Mouse (Mus musculus): ENCODE data around the gene Gpbar1. TPM values are rescaled to one million over a fixed set of nuclear protein-coding genes. Genes with fewer than 3 reads are reported as not detected.

Gene Gpbar1
- 0.40 and 1.3 TPM in 2 replicates for polyA plus RNA-seq (2012; rRNA removed)

- TF ChIP-seq POLR2A (IDR thresholded peaks at IDR 0.05; ENCODE audit: control insufficient read depth, extremely low read depth, insufficient read depth, low read length, poor library complexity) (no peak), CTCF (IDR thresholded peaks at IDR 0.05; ENCODE audit: borderline replicate concordance, control insufficient read depth, extremely low read depth, insufficient read depth, low read length, poor library complexity) (no peak)
- H3K27me3 ChIP-seq (ENCODE audit: control insufficient read depth, insufficient read depth, low read length) = no peaks in the 10 kb centered on the region
- no peaks in the 10 kb centered on the region for H3K4me1 ChIP-seq (replicated peaks; ENCODE audit: control insufficient read depth, insufficient read depth, low read length)
- DNase-seq = no peak
- WGBS = 94% methylated on average over 10 of the region's 10 CpGs
- no peaks in the 10 kb centered on the region for H3K36me3 ChIP-seq (ENCODE audit: control insufficient read depth, insufficient read depth, low read length)
- H3K4me3 ChIP-seq (ENCODE audit: control insufficient read depth, insufficient read depth, low read length) = no peak within 1 kb of the TSS
- no peak within 1 kb of the TSS for H3K27ac ChIP-seq (ENCODE audit: control insufficient read depth, insufficient read depth, low read length)
Observed at GRCm38 (mm10) chr1:74278538-74278937, at the start of gene Gpbar1. TSS of gene Gpbar1 (plus strand) at chr1:74278550.

- no peak overlapping the region for H3K4me3 ChIP-seq (ENCODE audit: control insufficient read depth, insufficient read depth, low read length)
- TF ChIP-seq POLR2A (IDR thresholded peaks at IDR 0.05; ENCODE audit: control insufficient read depth, extremely low read depth, insufficient read depth, low read length, poor library complexity) = no peak
- no peak for TF ChIP-seq CTCF (IDR thresholded peaks at IDR 0.05; ENCODE audit: borderline replicate concordance, control insufficient read depth, extremely low read depth, insufficient read depth, low read length, poor library complexity)
- H3K27me3 ChIP-seq (ENCODE audit: control insufficient read depth, insufficient read depth, low read length) = no peaks in the 10 kb centered on the region
- DNase-seq = no peak
- H3K27ac ChIP-seq (ENCODE audit: control insufficient read depth, insufficient read depth, low read length) = no peak overlapping the region
- no peaks in the 10 kb centered on the region for H3K36me3 ChIP-seq (ENCODE audit: control insufficient read depth, insufficient read depth, low read length)
- WGBS = 94% methylated on average over 2 of the region's 2 CpGs
- H3K4me1 ChIP-seq (replicated peaks; ENCODE audit: control insufficient read depth, insufficient read depth, low read length) = 0 out of 2 replicates have a peak, but pooled peaks cover 3% of the 10 kb centered on the region
Observed at GRCm38 (mm10) chr1:74229942-74230341, 48.4 kb upstream of the Gpbar1 start.

- WGBS = 50% methylated on average over 1 of the region's 1 CpGs
- H3K4me3 ChIP-seq (ENCODE audit: control insufficient read depth, insufficient read depth, low read length) = no peak overlapping the region
- no peaks in the 10 kb centered on the region for H3K36me3 ChIP-seq (ENCODE audit: control insufficient read depth, insufficient read depth, low read length)
- no peak for DNase-seq
- H3K27ac ChIP-seq (ENCODE audit: control insufficient read depth, insufficient read depth, low read length) = no peak overlapping the region
- H3K4me1 ChIP-seq (replicated peaks; ENCODE audit: control insufficient read depth, insufficient read depth, low read length) = peaks cover 6% of the 10 kb centered on the region; the same call in 1 of the 2 replicates
- H3K27me3 ChIP-seq (ENCODE audit: control insufficient read depth, insufficient read depth, low read length) = no peaks in the 10 kb centered on the region
- no peak for TF ChIP-seq CTCF (IDR thresholded peaks at IDR 0.05; ENCODE audit: borderline replicate concordance, control insufficient read depth, extremely low read depth, insufficient read depth, low read length, poor library complexity)
- no peak for TF ChIP-seq POLR2A (IDR thresholded peaks at IDR 0.05; ENCODE audit: control insufficient read depth, extremely low read depth, insufficient read depth, low read length, poor library complexity)
Observed at GRCm38 (mm10) chr1:74230992-74231391, 47.4 kb upstream of the Gpbar1 start.

GRCm38 (mm10) chr1:74235938-74236589 lies 42.3 kb upstream of the Gpbar1 start, which contains the start of gene Arpc2:
TSS of gene Arpc2 (plus strand) at chr1:74236084.
- peak; percentile 98 for DNase-seq

GRCm38 (mm10) chr1:74236590-74237317 lies 41.6 kb upstream of the Gpbar1 start:
- H3K4me3 ChIP-seq (ENCODE audit: control insufficient read depth, insufficient read depth, low read length) = peak overlapping the region; percentile 86
- TF ChIP-seq CTCF (IDR thresholded peaks at IDR 0.05; ENCODE audit: borderline replicate concordance, control insufficient read depth, extremely low read depth, insufficient read depth, low read length, poor library complexity) = no peak
- TF ChIP-seq POLR2A (IDR thresholded peaks at IDR 0.05; ENCODE audit: control insufficient read depth, extremely low read depth, insufficient read depth, low read length, poor library complexity) = no peak
- WGBS = under 1% methylated on average over 46 of the region's 57 CpGs
- peak overlapping the region; percentile 45 for H3K27ac ChIP-seq (ENCODE audit: control insufficient read depth, insufficient read depth, low read length)
- peak; percentile 49 for DNase-seq
- no peaks in the 10 kb centered on the region for H3K36me3 ChIP-seq (ENCODE audit: control insufficient read depth, insufficient read depth, low read length)
- no peaks in the 10 kb centered on the region for H3K27me3 ChIP-seq (ENCODE audit: control insufficient read depth, insufficient read depth, low read length)
- peaks cover 18% of the 10 kb centered on the region for H3K4me1 ChIP-seq (replicated peaks; ENCODE audit: control insufficient read depth, insufficient read depth, low read length)

More at GRCm38 (mm10) chr1:74235938-74236589, 42.3 kb upstream of the Gpbar1 start, which contains the start of gene Arpc2:
- Histone ChIP-seq H3K27ac (ENCODE audit: control insufficient read depth, insufficient read depth, low read length) (peak within 1 kb of the TSS; percentile 45), H3K4me3 (ENCODE audit: control insufficient read depth, insufficient read depth, low read length) (peak within 1 kb of the TSS; percentile 86), H3K36me3 (ENCODE audit: control insufficient read depth, insufficient read depth, low read length) (no peaks in the 10 kb centered on the region), H3K27me3 (ENCODE audit: control insufficient read depth, insufficient read depth, low read length) (no peaks in the 10 kb centered on the region), H3K4me1 (replicated peaks; ENCODE audit: control insufficient read depth, insufficient read depth, low read length) (peaks cover 16% of the 10 kb centered on the region)
- TF ChIP-seq POLR2A (IDR thresholded peaks at IDR 0.05; ENCODE audit: control insufficient read depth, extremely low read depth, insufficient read depth, low read length, poor library complexity) (peak; percentile 89), CTCF (IDR thresholded peaks at IDR 0.05; ENCODE audit: borderline replicate concordance, control insufficient read depth, extremely low read depth, insufficient read depth, low read length, poor library complexity) (0 out of 2 replicates have a peak, but pooled peaks have one; percentile 40)
- 7% methylated on average over 53 of the region's 55 CpGs for WGBS

- TF ChIP-seq CTCF (IDR thresholded peaks at IDR 0.05; ENCODE audit: borderline replicate concordance, control insufficient read depth, extremely low read depth, insufficient read depth, low read length, poor library complexity) = no peak
- TF ChIP-seq POLR2A (IDR thresholded peaks at IDR 0.05; ENCODE audit: control insufficient read depth, extremely low read depth, insufficient read depth, low read length, poor library complexity) = no peak
- H3K27me3 ChIP-seq (ENCODE audit: control insufficient read depth, insufficient read depth, low read length) = no peaks in the 10 kb centered on the region
- no peaks in the 10 kb centered on the region for H3K36me3 ChIP-seq (ENCODE audit: control insufficient read depth, insufficient read depth, low read length)
- H3K4me1 ChIP-seq (replicated peaks; ENCODE audit: control insufficient read depth, insufficient read depth, low read length) = peaks cover 18% of the 10 kb centered on the region
- no peak overlapping the region; the same call in 1 of the 2 replicates for H3K27ac ChIP-seq (ENCODE audit: control insufficient read depth, insufficient read depth, low read length)
- H3K4me3 ChIP-seq (ENCODE audit: control insufficient read depth, insufficient read depth, low read length) = no peak overlapping the region
- DNase-seq = no peak
- WGBS = 2% methylated on average over 5 of the region's 5 CpGs
Observed at GRCm38 (mm10) chr1:74237671-74238070, 40.7 kb upstream of the Gpbar1 start.

Measured in thymus, adult 2 months (tissue).